Mouse (Mus musculus) ES-E14 (cell line): ENCODE data around the gene Tbc1d4.

ENCODE experiments used
- CHD2 ChIP-seq: IDR thresholded peaks from 2 replicates; pipeline ENCODE4 v1.6.1; 2014; ENCODE audit warnings: mild to moderate bottlenecking, low read depth, low read length, inconsistent platforms
- HCFC1 ChIP-seq: IDR thresholded peaks from 2 replicates; pipeline ENCODE4 v1.6.1; 2012; ENCODE audit warnings: low read length, inconsistent platforms, borderline replicate concordance; ENCODE audit not compliant: insufficient read depth
- ZNF384 ChIP-seq: IDR thresholded peaks from 2 replicates; pipeline ENCODE4 v1.6.1; 2012; ENCODE audit warnings: low read depth, low read length, inconsistent platforms

DNA sequence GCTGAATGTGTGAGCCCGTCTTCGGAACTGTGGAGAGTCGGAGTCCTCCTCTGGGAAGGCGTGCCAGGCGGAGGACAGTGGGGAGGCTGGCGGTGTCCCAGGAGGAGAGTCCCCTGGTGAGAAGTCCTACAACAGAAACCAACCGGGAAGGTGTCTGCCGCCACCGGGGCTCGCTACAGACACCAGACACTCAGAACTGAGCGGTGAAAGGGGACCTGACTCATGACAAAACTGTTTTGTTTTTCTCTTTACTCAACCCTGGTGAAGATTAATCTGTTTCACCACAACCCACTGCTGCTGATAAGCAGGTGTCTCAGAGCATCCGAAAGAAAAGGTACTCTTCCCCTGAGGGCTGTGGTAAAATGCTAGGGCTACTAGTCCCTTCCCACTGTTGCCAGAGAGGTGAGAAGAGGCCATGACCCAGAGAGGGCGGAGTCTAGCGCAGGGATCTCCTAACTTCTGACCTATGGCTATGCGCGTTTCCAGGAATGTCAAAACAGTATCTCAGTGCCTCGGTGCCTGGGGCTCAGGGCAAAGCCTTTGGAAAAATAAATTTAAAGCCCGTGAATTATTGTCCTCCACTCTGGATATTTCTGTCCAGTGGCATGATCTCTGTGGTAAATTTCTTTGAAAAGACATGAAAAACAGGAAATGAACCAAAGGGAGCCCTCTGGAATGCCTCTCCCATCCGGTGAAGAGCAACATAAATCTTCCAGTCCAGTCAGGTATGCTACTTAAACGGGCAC lies 131.7 kb downstream of the Tbc1d4 start:
- no peak for TF ChIP-seq ZNF384
- TF ChIP-seq HCFC1, result no peak
- no peak for TF ChIP-seq CHD2
